Mouse (Mus musculus): Measurements from ENCODE around the gene Mroh7.
A peak's percentile ranks its signal among the peaks of the same experiment; 100 is the strongest.
"Not testable (repeated sequence)": the region's sequence is repeated elsewhere in the genome, so short reads cannot be mapped to it uniquely, and the experiment has no call there.

The Mroh7 gene

GRCm38 (mm10) chr4:106730814-106731213, at the start of gene Mroh7:
Gene Mroh7, minus strand, starts transcription at chr4:106730925.
- no peak for DNase-seq

DNA sequence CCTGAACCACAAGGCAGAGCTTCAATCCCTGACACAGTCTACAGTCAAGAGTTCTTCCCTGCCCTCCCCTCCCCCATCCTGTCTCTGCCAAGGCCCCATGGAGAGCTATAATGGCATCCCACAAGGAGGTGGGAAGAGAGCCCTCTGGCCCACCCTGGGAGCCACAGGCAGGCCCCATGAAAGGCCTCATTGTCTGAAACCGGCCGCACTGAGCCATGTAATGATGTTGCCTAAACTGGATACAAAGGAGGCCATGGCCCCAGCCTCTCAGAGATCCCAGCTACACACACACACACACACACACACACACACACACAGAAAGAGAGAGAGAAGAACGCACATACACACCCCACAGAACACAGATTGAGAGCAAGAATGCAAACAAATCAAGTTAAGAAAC, 49.3 kb upstream of the Mroh7 start:
- no peak for DNase-seq

DNA sequence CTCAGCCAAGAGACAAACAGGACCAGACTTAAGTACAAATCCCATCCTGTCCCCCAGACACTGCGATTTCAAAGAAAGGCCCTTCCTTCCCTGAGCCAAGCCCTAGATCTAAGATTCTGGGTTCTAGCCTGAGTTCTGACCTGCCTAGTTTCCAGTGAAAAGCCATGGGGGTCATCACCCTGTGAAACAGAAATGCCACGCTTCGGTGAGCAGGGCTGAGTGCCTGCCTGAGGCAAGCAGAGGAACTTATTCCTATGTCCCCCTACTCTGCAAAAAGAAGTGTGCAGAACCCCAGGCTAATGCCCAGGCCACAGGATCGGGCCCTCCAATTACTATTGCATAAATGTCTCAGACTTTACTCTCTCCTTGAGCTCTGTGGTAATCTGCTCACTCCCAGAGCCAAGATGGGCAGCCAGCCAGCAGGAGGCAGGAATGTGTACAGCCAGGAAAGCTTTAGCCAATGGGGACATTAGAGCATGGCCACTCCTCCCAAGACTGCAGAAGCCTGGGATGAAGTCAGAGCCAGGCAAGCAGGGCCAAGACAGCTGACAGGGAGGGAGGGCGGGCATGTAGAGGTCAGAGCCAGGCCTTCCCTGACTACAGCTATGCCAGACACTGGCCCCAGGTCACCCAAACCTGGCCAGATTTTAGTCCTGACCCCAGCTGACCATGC, 47.5 kb upstream of the Mroh7 start:
- peak; percentile 98 for DNase-seq

DNA sequence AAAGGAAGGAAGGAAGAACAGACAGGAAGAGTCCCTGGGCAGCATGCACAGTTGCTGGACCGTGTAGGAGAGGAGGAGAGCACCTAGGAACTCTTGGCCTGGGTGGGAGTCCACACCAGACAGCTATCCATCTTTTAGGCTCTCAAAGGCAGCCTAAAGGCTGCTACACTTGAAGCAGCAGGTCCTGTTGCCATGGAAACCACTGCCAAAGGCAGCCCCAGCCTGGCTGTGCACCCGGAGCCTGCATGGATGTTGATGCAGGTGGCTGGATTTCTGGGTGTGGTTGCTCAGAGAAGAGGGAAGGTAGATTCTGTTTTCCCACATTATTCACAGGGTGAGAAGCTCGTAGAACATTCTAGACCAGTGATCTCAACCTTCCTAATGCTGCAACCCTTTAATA, 46.3 kb upstream of the Mroh7 start:
- DNase-seq, result no peak

DNA sequence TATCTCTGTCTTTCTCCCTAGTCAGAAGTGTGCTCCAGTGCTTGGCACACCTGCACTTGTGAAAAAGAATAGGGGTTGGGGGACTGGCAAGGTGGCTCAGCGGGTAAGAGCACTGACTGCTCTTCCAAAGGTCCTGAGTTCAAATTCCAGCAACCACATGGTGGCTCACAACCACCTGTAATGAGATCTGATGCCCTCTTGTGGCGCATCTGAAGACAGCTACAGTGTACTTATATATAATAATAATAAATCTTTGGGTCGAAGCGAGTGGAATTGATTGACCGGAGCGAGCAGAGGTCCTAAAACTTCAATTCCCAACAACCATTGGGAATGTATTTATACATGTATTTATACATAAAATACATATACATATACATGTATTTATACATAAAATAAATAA, 45.0 kb upstream of the Mroh7 start:
- DNase-seq, result not testable (repeated sequence)

GRCm38 (mm10) chr4:106772558-106772957, 41.8 kb upstream of the Mroh7 start:
- DNase-seq, result no peak

GRCm38 (mm10) chr4:106769306-106769705, 38.6 kb upstream of the Mroh7 start:
- DNase-seq, result no peak

- no peak for DNase-seq
Observed at GRCm38 (mm10) chr4:106764166-106764565, 33.4 kb upstream of the Mroh7 start.

DNA sequence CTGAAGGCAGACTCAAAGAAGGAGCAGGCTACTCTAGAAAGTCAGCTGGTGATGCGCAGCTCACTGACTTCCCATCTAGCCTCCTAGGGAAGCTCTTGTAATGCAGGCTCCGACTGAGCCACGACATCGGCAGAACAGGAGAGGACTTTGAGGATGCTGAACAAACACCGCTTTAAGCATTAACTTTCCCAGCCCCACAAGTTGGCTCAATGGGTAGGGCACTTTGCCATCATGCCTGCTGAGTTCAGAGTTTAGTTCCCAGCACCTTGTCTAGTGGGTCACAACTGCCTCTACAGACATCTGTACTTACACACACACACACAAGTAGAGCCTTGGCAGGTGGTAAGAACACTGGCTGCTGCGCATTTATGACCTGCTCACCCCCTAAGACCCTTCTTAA, 21.0 kb upstream of the Mroh7 start:
- DNase-seq, result no peak

GRCm38 (mm10) chr4:106749699-106750098, 19.0 kb upstream of the Mroh7 start:
- DNase-seq, result peak; percentile 85

- DNase-seq, result no peak
Observed at GRCm38 (mm10) chr4:106747001-106747580, 16.4 kb upstream of the Mroh7 start.

GRCm38 (mm10) chr4:106745862-106746261, 15.1 kb upstream of the Mroh7 start:
- no peak for DNase-seq

- DNase-seq, result no peak
Observed at GRCm38 (mm10) chr4:106737904-106738303, 7.2 kb upstream of the Mroh7 start.

GRCm38 (mm10) chr4:106736884-106737283, 6.2 kb upstream of the Mroh7 start:
- not testable (repeated sequence) for DNase-seq

GRCm38 (mm10) chr4:106733636-106734035, 2.9 kb upstream of the Mroh7 start, which contains the start of gene Fam151a:
Gene Fam151a, plus strand, starts transcription at chr4:106733889.
- DNase-seq, result peak; percentile 25

- no peak for DNase-seq
Observed at GRCm38 (mm10) chr4:106720631-106721030, 10.1 kb downstream of the Mroh7 start.

DNA sequence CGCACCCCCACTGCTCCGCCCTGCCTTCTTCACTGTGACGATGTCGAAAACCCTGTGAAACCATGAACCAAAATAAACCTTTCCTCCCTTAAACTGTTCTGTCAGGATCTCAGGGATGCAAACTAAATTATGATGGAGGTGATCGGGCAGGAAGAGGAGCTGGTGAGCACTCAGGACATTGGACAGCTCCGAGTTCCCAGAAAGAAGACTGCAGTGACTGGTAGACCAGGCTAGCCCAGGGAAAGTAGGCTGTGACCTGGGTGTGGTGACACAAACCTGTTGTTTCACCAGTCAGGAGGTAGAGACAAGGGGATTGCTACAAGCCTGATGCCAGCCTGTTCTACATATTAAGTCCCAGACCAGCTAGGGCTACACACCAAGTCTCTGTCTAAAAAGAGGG, 17.1 kb downstream of the Mroh7 start:
- no peak for DNase-seq

- DNase-seq, result peak; percentile 85
Observed at GRCm38 (mm10) chr4:106708408-106708807, 22.3 kb downstream of the Mroh7 start.

GRCm38 (mm10) chr4:106707957-106708356, 22.8 kb downstream of the Mroh7 start:
- DNase-seq, result no peak

DNA sequence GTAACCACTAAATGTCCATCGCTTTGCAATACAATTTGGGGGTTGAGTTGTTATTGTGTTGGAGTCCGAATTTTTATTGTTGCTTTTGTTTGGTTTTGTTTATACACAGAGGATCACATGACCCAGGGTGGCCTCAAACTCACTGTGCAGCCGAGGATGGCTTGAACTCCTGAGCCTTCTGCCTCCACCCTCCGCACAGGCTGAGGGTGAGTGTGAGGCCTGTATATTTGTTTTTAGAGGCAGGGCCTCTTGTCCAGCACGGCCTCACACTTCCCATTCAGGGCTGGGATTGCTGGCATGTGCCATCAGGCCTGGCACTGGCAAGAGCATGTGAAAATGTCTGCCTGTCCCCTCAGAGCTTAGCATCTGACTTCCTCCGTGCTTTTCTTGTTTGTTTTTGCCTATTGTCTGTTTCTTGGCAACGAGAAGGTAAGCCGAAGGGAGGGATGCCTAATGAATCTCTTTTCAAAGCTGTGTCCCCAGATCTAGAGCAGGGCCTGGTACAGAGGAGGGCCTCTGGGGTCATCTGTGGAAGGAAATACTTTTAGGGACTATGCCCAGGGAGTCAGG, 25.5 kb downstream of the Mroh7 start:
- DNase-seq, result no peak

- no peak for DNase-seq
Observed at GRCm38 (mm10) chr4:106704416-106704815, 26.3 kb downstream of the Mroh7 start.

DNA sequence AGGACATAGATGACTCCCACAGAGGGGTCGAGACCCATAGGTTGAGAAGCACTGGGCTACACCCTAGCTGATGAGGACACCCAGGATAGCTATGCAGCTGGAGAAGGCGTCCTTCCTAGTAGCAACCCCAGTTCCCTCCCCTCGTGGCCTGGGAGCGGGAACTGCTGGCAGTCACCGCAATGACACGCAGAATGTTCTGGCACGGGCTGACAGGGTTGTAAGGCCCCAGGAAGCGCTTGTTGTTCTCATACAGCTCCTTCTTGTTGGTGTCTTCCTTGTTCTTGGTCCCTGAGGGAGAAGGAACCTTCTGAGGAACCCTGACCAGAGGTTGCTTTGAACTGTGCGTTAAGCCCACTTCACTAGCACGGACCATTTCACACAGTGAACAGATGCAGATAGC, 26.8 kb downstream of the Mroh7 start:
- peak; percentile 18 for DNase-seq

GRCm38 (mm10) chr4:106700798-106701197, 29.9 kb downstream of the Mroh7 start:
- no peak for DNase-seq

DNA sequence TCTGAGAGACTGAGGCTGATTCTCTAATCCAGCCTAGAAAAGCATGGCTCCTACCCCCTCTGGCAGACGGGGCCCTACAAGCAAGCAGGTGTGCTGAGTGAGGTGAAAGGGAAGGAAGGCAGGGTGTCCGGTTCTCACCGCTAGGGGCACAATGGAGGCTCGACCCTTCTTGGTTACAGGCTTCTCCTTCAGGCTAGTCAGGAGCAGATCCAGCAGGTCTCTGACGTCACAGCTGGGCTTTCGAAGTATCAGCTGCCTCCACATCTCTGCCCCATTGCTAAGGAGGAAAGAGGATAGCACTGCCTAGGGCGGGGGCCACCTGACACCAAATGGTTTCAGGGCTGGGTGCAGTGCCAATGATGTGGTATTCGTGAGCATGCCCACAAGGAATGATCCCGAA, 30.7 kb downstream of the Mroh7 start:
- DNase-seq, result peak; percentile 35
